Mouse (Mus musculus) kidney, postnatal 36 days (tissue): ENCODE data around the gene Mapk8ip1.

Experiments
- DNase-seq, 2 experiments: peaks; one replicate each; pipeline ENCODE4 v3.0.0; 2021 to 2022; ENCODE audit warnings: mixed read lengths in 2 of 2

The Mapk8ip1 gene

GRCm38 (mm10) chr2:92371971-92372690 lies 28.9 kb downstream of the Mapk8ip1 start:
- DNase-seq: peak; percentile 38

- peak; percentile 96 to 97 for DNase-seq
Measured at GRCm38 (mm10) chr2:92370821-92371805, 29.9 kb downstream of the Mapk8ip1 start.

- peak in 1 of 2 experiments; percentile 36 for DNase-seq
Measured at GRCm38 (mm10) chr2:92370375-92370774, 30.7 kb downstream of the Mapk8ip1 start.

- DNase-seq: peak; percentile 49 to 74
Measured at GRCm38 (mm10) chr2:92367383-92368029, 33.6 kb downstream of the Mapk8ip1 start.

GRCm38 (mm10) chr2:92365568-92365967 lies 35.5 kb downstream of the Mapk8ip1 start:
- DNase-seq: no peak

- no peak for DNase-seq
Measured at GRCm38 (mm10) chr2:92364086-92364485, 37.0 kb downstream of the Mapk8ip1 start.

GRCm38 (mm10) chr2:92362571-92363228 lies 38.4 kb downstream of the Mapk8ip1 start:
- DNase-seq: no peak

GRCm38 (mm10) chr2:92361795-92362194 lies 39.3 kb downstream of the Mapk8ip1 start:
- DNase-seq: no peak

GRCm38 (mm10) chr2:92360893-92361292 lies 40.2 kb downstream of the Mapk8ip1 start:
- DNase-seq: peak in 1 of 2 experiments; percentile 54

GRCm38 (mm10) chr2:92360186-92360823 lies 40.8 kb downstream of the Mapk8ip1 start:
- DNase-seq: no peak

GRCm38 (mm10) chr2:92359301-92359700 lies 41.8 kb downstream of the Mapk8ip1 start:
- DNase-seq: peak; percentile 74 to 83

GRCm38 (mm10) chr2:92354224-92354623 lies 46.8 kb downstream of the Mapk8ip1 start:
- DNase-seq: peak; percentile 38 to 44

GRCm38 (mm10) chr2:92353402-92353801 lies 47.7 kb downstream of the Mapk8ip1 start:
- DNase-seq: no peak

GRCm38 (mm10) chr2:92350686-92351085 lies 50.4 kb downstream of the Mapk8ip1 start:
- no peak for DNase-seq

GRCm38 (mm10) chr2:92349589-92350425 lies 51.3 kb downstream of the Mapk8ip1 start:
- DNase-seq: no peak

- no peak for DNase-seq
Measured at GRCm38 (mm10) chr2:92347191-92347590, 53.9 kb downstream of the Mapk8ip1 start.

GRCm38 (mm10) chr2:92342418-92342817 lies 58.6 kb downstream of the Mapk8ip1 start:
- no peak for DNase-seq
